Mouse (Mus musculus) forebrain, embryonic 15.5 days (tissue): ENCODE data around the gene 1700113H08Rik. TPM values are rescaled to one million over a fixed set of nuclear protein-coding genes. Genes with fewer than 3 reads are reported as not detected.

Source experiments
- ATAC-seq: fragments of 200-750 bp; cut with Nextera tagmentation; replicated peaks from 2 replicates; pipeline ENCODE4 v1.8.0; 2017; ENCODE audit warnings: mild to moderate bottlenecking, moderate TSS enrichment, moderate library complexity
- H3K27ac ChIP-seq: fragments of 300-500 bp; sonication (generic); replicated peaks from 2 replicates; pipeline ENCODE4 v1.5.1; 2015; ENCODE audit warnings: mild to moderate bottlenecking, inconsistent platforms
- H3K27me3 ChIP-seq: fragments of 300-500 bp; sonication (generic); 2 replicates; pipeline ENCODE4 v1.6.1; 2015; ENCODE audit warnings: inconsistent platforms
- H3K36me3 ChIP-seq: fragments of 300-500 bp; sonication (generic); 2 replicates; pipeline ENCODE4 v1.6.1; 2015; ENCODE audit warnings: mild to moderate bottlenecking, inconsistent platforms
- H3K4me1 ChIP-seq: fragments of 300-500 bp; sonication (generic); 2 replicates; pipeline ENCODE4 v1.6.1; 2015; ENCODE audit warnings: inconsistent platforms
- H3K4me2 ChIP-seq: fragments of 300-500 bp; sonication (generic); replicated peaks from 2 replicates; pipeline ENCODE4 v1.6.1; 2015; ENCODE audit warnings: mild to moderate bottlenecking, inconsistent platforms
- H3K4me3 ChIP-seq: fragments of 300-500 bp; sonication (generic); 2 replicates; pipeline ENCODE4 v1.5.1; 2015; ENCODE audit warnings: mild to moderate bottlenecking, inconsistent platforms
- H3K9ac ChIP-seq: fragments of 300-500 bp; sonication (generic); replicated peaks from 2 replicates; pipeline ENCODE4 v1.6.1; 2015; ENCODE audit warnings: mild to moderate bottlenecking, inconsistent platforms
- H3K9me3 ChIP-seq: fragments of 300-500 bp; sonication (generic); 2 replicates; pipeline ENCODE4 v1.6.1; 2016; ENCODE audit warnings: inconsistent platforms
- WGBS: fragments of 180-500 bp; shearing (Covaris S2); methylation state at CpG from one replicate; pipeline ENCODE4 v1.1.7; 2015; ENCODE audit warnings: mixed read lengths; 5-methylcytosine and 5-hydroxymethylcytosine counted together
- polyA plus RNA-seq: library from polyadenylated mRNA; unstranded; fragments of >200 nt; fragmentation: Nextera tagmentation; extraction: Ambion mirVana; gene quantifications from 2 replicates; pipeline ENCODE4 v1.2.1, GENCODE M21; 2015

1700113H08Rik gene
- polyA plus RNA-seq, 1 experiment from 2014 or later: 0.47 TPM

- ATAC-seq: no peak
- no peak overlapping the region for H3K27ac ChIP-seq
- peaks cover 17% of the 10 kb centered on the region for H3K4me1 ChIP-seq
- no peaks in the 10 kb centered on the region for H3K9me3 ChIP-seq
- WGBS: 22% methylated on average over 5 of the region's 5 CpGs
- no peak overlapping the region for H3K4me3 ChIP-seq
- no peaks in the 10 kb centered on the region for H3K27me3 ChIP-seq
- H3K9ac ChIP-seq: no peak overlapping the region
- H3K36me3 ChIP-seq: no peaks in the 10 kb centered on the region
- H3K4me2 ChIP-seq: no peak overlapping the region
Observed at GRCm38 (mm10) chr10:87037062-87037461, 20.8 kb upstream of the 1700113H08Rik start.

GRCm38 (mm10) chr10:87039340-87039739 lies 18.5 kb upstream of the 1700113H08Rik start:
- no peak overlapping the region for H3K27ac ChIP-seq
- H3K9me3 ChIP-seq: no peaks in the 10 kb centered on the region
- H3K4me3 ChIP-seq: no peak overlapping the region
- 71% methylated on average over 6 of the region's 6 CpGs for WGBS
- no peaks in the 10 kb centered on the region for H3K36me3 ChIP-seq
- no peak overlapping the region for H3K9ac ChIP-seq
- no peaks in the 10 kb centered on the region for H3K27me3 ChIP-seq
- ATAC-seq: no peak
- H3K4me2 ChIP-seq: no peak overlapping the region
- peaks cover 17% of the 10 kb centered on the region for H3K4me1 ChIP-seq

GRCm38 (mm10) chr10:87039800-87040199 lies 18.0 kb upstream of the 1700113H08Rik start:
- no peak for ATAC-seq
- 91% methylated on average over 3 of the region's 3 CpGs for whole genome bisulfite sequencing
- Histone ChIP-seq H3K4me3 (no peak overlapping the region), H3K9ac (no peak overlapping the region), H3K4me1 (peaks cover 17% of the 10 kb centered on the region), H3K4me2 (no peak overlapping the region), H3K27ac (no peak overlapping the region), H3K9me3 (no peaks in the 10 kb centered on the region), H3K27me3 (no peaks in the 10 kb centered on the region), H3K36me3 (no peaks in the 10 kb centered on the region)

- Histone ChIP-seq H3K27me3 (no peaks in the 10 kb centered on the region), H3K4me1 (peaks cover 9% of the 10 kb centered on the region), H3K9ac (no peak overlapping the region), H3K36me3 (no peaks in the 10 kb centered on the region), H3K4me3 (no peak overlapping the region), H3K9me3 (no peaks in the 10 kb centered on the region), H3K4me2 (no peak overlapping the region), H3K27ac (no peak overlapping the region)
- 46% methylated on average over 7 of the region's 7 CpGs for WGBS
- ATAC-seq: no peak
Observed at GRCm38 (mm10) chr10:87041265-87041664, 16.6 kb upstream of the 1700113H08Rik start.

- Histone ChIP-seq H3K9me3 (no peaks in the 10 kb centered on the region), H3K4me1 (peaks cover 9% of the 10 kb centered on the region), H3K4me2 (no peak overlapping the region), H3K9ac (no peak overlapping the region), H3K27me3 (no peaks in the 10 kb centered on the region), H3K36me3 (no peaks in the 10 kb centered on the region), H3K4me3 (no peak overlapping the region), H3K27ac (no peak overlapping the region)
- 84% methylated on average over 3 of the region's 3 CpGs for WGBS
- no peak for ATAC-seq
Observed at GRCm38 (mm10) chr10:87045273-87045672, 12.6 kb upstream of the 1700113H08Rik start.

GRCm38 (mm10) chr10:87046469-87046868 lies 11.4 kb upstream of the 1700113H08Rik start:
- WGBS: 2% methylated on average over 6 of the region's 6 CpGs
- ATAC-seq: peak; percentile 75
- H3K4me1 ChIP-seq: peaks cover 9% of the 10 kb centered on the region
- H3K27me3 ChIP-seq: no peaks in the 10 kb centered on the region
- H3K4me3 ChIP-seq: no peak overlapping the region
- H3K9me3 ChIP-seq: no peaks in the 10 kb centered on the region
- H3K36me3 ChIP-seq: no peaks in the 10 kb centered on the region
- H3K27ac ChIP-seq: 0 out of 2 replicates have a peak overlapping the region, but pooled peaks have one; percentile 42
- no peak overlapping the region for H3K4me2 ChIP-seq
- no peak overlapping the region for H3K9ac ChIP-seq

GRCm38 (mm10) chr10:87046931-87047468 lies 10.8 kb upstream of the 1700113H08Rik start:
- no peak overlapping the region for H3K4me2 ChIP-seq
- H3K9ac ChIP-seq: no peak overlapping the region
- no peaks in the 10 kb centered on the region for H3K36me3 ChIP-seq
- H3K4me3 ChIP-seq: no peak overlapping the region
- H3K9me3 ChIP-seq: no peaks in the 10 kb centered on the region
- ATAC-seq: no peak
- H3K4me1 ChIP-seq: peaks cover 9% of the 10 kb centered on the region
- H3K27me3 ChIP-seq: no peaks in the 10 kb centered on the region
- 68% methylated on average over 10 of the region's 10 CpGs for WGBS
- H3K27ac ChIP-seq: no peak overlapping the region

- WGBS: 87% methylated on average over 3 of the region's 3 CpGs
- no peak overlapping the region for H3K27ac ChIP-seq
- no peak for ATAC-seq
Observed at GRCm38 (mm10) chr10:87049179-87049578, 8.7 kb upstream of the 1700113H08Rik start.

GRCm38 (mm10) chr10:87051714-87052113 lies 6.1 kb upstream of the 1700113H08Rik start:
- H3K27ac ChIP-seq: no peak overlapping the region
- H3K27me3 ChIP-seq: no peaks in the 10 kb centered on the region
- no peaks in the 10 kb centered on the region for H3K36me3 ChIP-seq
- H3K9ac ChIP-seq: no peak overlapping the region
- 0 out of 2 replicates have a peak, but pooled peaks cover 4% of the 10 kb centered on the region for H3K4me1 ChIP-seq
- no peak for ATAC-seq
- H3K4me3 ChIP-seq: no peak overlapping the region
- H3K9me3 ChIP-seq: no peaks in the 10 kb centered on the region
- 70% methylated on average over 4 of the region's 4 CpGs for WGBS
- no peak overlapping the region for H3K4me2 ChIP-seq

More at GRCm38 (mm10) chr10:87049179-87049578, 8.7 kb upstream of the 1700113H08Rik start:
- Histone ChIP-seq H3K4me1 (peaks cover 9% of the 10 kb centered on the region), H3K36me3 (no peaks in the 10 kb centered on the region), H3K4me2 (no peak overlapping the region), H3K27me3 (no peaks in the 10 kb centered on the region), H3K9me3 (no peaks in the 10 kb centered on the region), H3K9ac (no peak overlapping the region), H3K4me3 (no peak overlapping the region)

GRCm38 (mm10) chr10:87058251-87058925 lies 543 bp downstream of the 1700113H08Rik start:
- Histone ChIP-seq H3K27ac (peak overlapping the region; percentile 85), H3K27me3 (no peaks in the 10 kb centered on the region), H3K4me1 (peaks cover 24% of the 10 kb centered on the region), H3K9ac (peak overlapping the region; percentile 52), H3K36me3 (no peaks in the 10 kb centered on the region), H3K4me3 (peak overlapping the region; percentile 52), H3K4me2 (peak overlapping the region; percentile 85), H3K9me3 (no peaks in the 10 kb centered on the region)
- WGBS: 2% methylated on average over 34 of the region's 34 CpGs
- peak; percentile 97 for ATAC-seq

- ATAC-seq: peak; percentile 40
- H3K9ac ChIP-seq: peak overlapping the region; percentile 52; the same call in 1 of the 2 replicates
- peak overlapping the region; percentile 85 for H3K27ac ChIP-seq
- H3K4me1 ChIP-seq: peaks cover 24% of the 10 kb centered on the region
- no peaks in the 10 kb centered on the region for H3K36me3 ChIP-seq
- H3K4me3 ChIP-seq: no peak overlapping the region; the same call in 1 of the 2 replicates
- H3K9me3 ChIP-seq: no peaks in the 10 kb centered on the region
- WGBS: 3% methylated on average over 9 of the region's 9 CpGs
- peak overlapping the region; percentile 85 for H3K4me2 ChIP-seq
- no peaks in the 10 kb centered on the region for H3K27me3 ChIP-seq
Observed at GRCm38 (mm10) chr10:87058926-87059325, 1.1 kb downstream of the 1700113H08Rik start.

GRCm38 (mm10) chr10:87059447-87059846 lies 1.6 kb downstream of the 1700113H08Rik start:
- ATAC-seq: no peak
- H3K4me2 ChIP-seq: no peak overlapping the region
- no peaks in the 10 kb centered on the region for H3K27me3 ChIP-seq
- H3K4me3 ChIP-seq: no peak overlapping the region
- 18% methylated on average over 6 of the region's 6 CpGs for WGBS
- no peaks in the 10 kb centered on the region for H3K9me3 ChIP-seq
- no peak overlapping the region for H3K27ac ChIP-seq
- H3K9ac ChIP-seq: no peak overlapping the region
- peaks cover 24% of the 10 kb centered on the region for H3K4me1 ChIP-seq
- no peaks in the 10 kb centered on the region for H3K36me3 ChIP-seq
